Mouse (Mus musculus): Measurements from ENCODE around the gene Opcml. TPM values are rescaled to one million over a fixed set of nuclear protein-coding genes. Genes with fewer than 3 reads are reported as not detected.

The Opcml gene
- polyA plus RNA-seq, 1 experiment from 2014 or later = 6.0 TPM

GRCm38 (mm10) chr9:28650089-28650488 is 859.5 kb downstream of the Opcml start:
- WGBS = 52% methylated on average over 4 of the region's 4 CpGs
- H3K4me3 ChIP-seq (ENCODE audit: low read depth, low read length) = no peak overlapping the region

GRCm38 (mm10) chr9:28659996-28660395 is 869.4 kb downstream of the Opcml start:
- Histone ChIP-seq H3K4me3 (ENCODE audit: low read depth, low read length) (no peak overlapping the region), H3K9ac (ENCODE audit: low read depth, low read length) (no peak overlapping the region), H3K27ac (replicated peaks; ENCODE audit: low read depth, low read length) (no peak overlapping the region), H3K4me1 (ENCODE audit: control insufficient read depth, insufficient read depth, low read length) (no peaks in the 10 kb centered on the region), H3K4me2 (ENCODE audit: low read depth, low read length) (no peak overlapping the region), H3K36me3 (ENCODE audit: control insufficient read depth, insufficient read depth, low read length) (no peaks in the 10 kb centered on the region), H3K27me3 (replicated peaks; ENCODE audit: control insufficient read depth, insufficient read depth, low read length) (no peaks in the 10 kb centered on the region), H3K9me3 (ENCODE audit: control insufficient read depth, low read length) (no peaks in the 10 kb centered on the region)
- WGBS = 56% methylated on average over 2 of the region's 2 CpGs
- DNase-seq (ENCODE audit: low spot score) (no peak), ATAC-seq (ENCODE audit: low read depth) (no peak)

More at GRCm38 (mm10) chr9:28650089-28650488, 859.5 kb downstream of the Opcml start:
- Histone ChIP-seq H3K27ac (replicated peaks; ENCODE audit: low read depth, low read length) (no peak overlapping the region), H3K9me3 (ENCODE audit: control insufficient read depth, low read length) (no peaks in the 10 kb centered on the region), H3K36me3 (ENCODE audit: control insufficient read depth, insufficient read depth, low read length) (no peaks in the 10 kb centered on the region), H3K27me3 (replicated peaks; ENCODE audit: control insufficient read depth, insufficient read depth, low read length) (no peaks in the 10 kb centered on the region), H3K9ac (ENCODE audit: low read depth, low read length) (no peak overlapping the region), H3K4me1 (ENCODE audit: control insufficient read depth, insufficient read depth, low read length) (no peaks in the 10 kb centered on the region), H3K4me2 (ENCODE audit: low read depth, low read length) (no peak overlapping the region)
- DNase-seq (ENCODE audit: low spot score) (peak; percentile 17), ATAC-seq (ENCODE audit: low read depth) (no peak)

- no peaks in the 10 kb centered on the region for H3K27me3 ChIP-seq (replicated peaks; ENCODE audit: control insufficient read depth, insufficient read depth, low read length)
- H3K4me2 ChIP-seq (ENCODE audit: low read depth, low read length) = no peak overlapping the region
- H3K9me3 ChIP-seq (ENCODE audit: control insufficient read depth, low read length) = no peaks in the 10 kb centered on the region
- H3K27ac ChIP-seq (replicated peaks; ENCODE audit: low read depth, low read length) = no peak overlapping the region
- DNase-seq (ENCODE audit: low spot score) = no peak
- no peak for ATAC-seq (ENCODE audit: low read depth)
- no peak overlapping the region for H3K9ac ChIP-seq (ENCODE audit: low read depth, low read length)
- WGBS = 85% methylated on average over 3 of the region's 3 CpGs
- H3K4me1 ChIP-seq (ENCODE audit: control insufficient read depth, insufficient read depth, low read length) = no peaks in the 10 kb centered on the region
- no peak overlapping the region for H3K4me3 ChIP-seq (ENCODE audit: low read depth, low read length)
- H3K36me3 ChIP-seq (ENCODE audit: control insufficient read depth, insufficient read depth, low read length) = no peaks in the 10 kb centered on the region
Measured at GRCm38 (mm10) chr9:28662882-28663281, 872.3 kb downstream of the Opcml start.

- Histone ChIP-seq H3K27ac (replicated peaks; ENCODE audit: low read depth, low read length) (no peak overlapping the region), H3K36me3 (ENCODE audit: control insufficient read depth, insufficient read depth, low read length) (no peaks in the 10 kb centered on the region), H3K9ac (ENCODE audit: low read depth, low read length) (no peak overlapping the region), H3K4me2 (ENCODE audit: low read depth, low read length) (no peak overlapping the region), H3K9me3 (ENCODE audit: control insufficient read depth, low read length) (no peaks in the 10 kb centered on the region), H3K27me3 (replicated peaks; ENCODE audit: control insufficient read depth, insufficient read depth, low read length) (no peaks in the 10 kb centered on the region), H3K4me1 (ENCODE audit: control insufficient read depth, insufficient read depth, low read length) (no peaks in the 10 kb centered on the region), H3K4me3 (ENCODE audit: low read depth, low read length) (no peak overlapping the region)
- no peak for DNase-seq (ENCODE audit: low spot score)
- ATAC-seq (ENCODE audit: low read depth) = no peak
- WGBS = 78% methylated on average over 1 of the region's 1 CpGs
Measured at GRCm38 (mm10) chr9:28680309-28680708, 889.7 kb downstream of the Opcml start.

GRCm38 (mm10) chr9:28681252-28682037 is 890.9 kb downstream of the Opcml start:
- no peak overlapping the region for H3K4me3 ChIP-seq (ENCODE audit: low read depth, low read length)
- H3K27ac ChIP-seq (replicated peaks; ENCODE audit: low read depth, low read length) = no peak overlapping the region
- 72% methylated on average over 6 of the region's 6 CpGs for WGBS
- no peak overlapping the region for H3K9ac ChIP-seq (ENCODE audit: low read depth, low read length)
- no peaks in the 10 kb centered on the region for H3K9me3 ChIP-seq (ENCODE audit: control insufficient read depth, low read length)
- ATAC-seq (ENCODE audit: low read depth) = no peak
- H3K4me2 ChIP-seq (ENCODE audit: low read depth, low read length) = no peak overlapping the region
- H3K4me1 ChIP-seq (ENCODE audit: control insufficient read depth, insufficient read depth, low read length) = no peaks in the 10 kb centered on the region
- no peak for DNase-seq (ENCODE audit: low spot score)
- H3K36me3 ChIP-seq (ENCODE audit: control insufficient read depth, insufficient read depth, low read length) = no peaks in the 10 kb centered on the region
- no peaks in the 10 kb centered on the region for H3K27me3 ChIP-seq (replicated peaks; ENCODE audit: control insufficient read depth, insufficient read depth, low read length)

- H3K27ac ChIP-seq (replicated peaks; ENCODE audit: low read depth, low read length) = no peak overlapping the region
- WGBS = 70% methylated on average over 5 of the region's 5 CpGs
- H3K27me3 ChIP-seq (replicated peaks; ENCODE audit: control insufficient read depth, insufficient read depth, low read length) = no peaks in the 10 kb centered on the region
- H3K9me3 ChIP-seq (ENCODE audit: control insufficient read depth, low read length) = no peaks in the 10 kb centered on the region
- no peak overlapping the region for H3K4me2 ChIP-seq (ENCODE audit: low read depth, low read length)
- H3K4me1 ChIP-seq (ENCODE audit: control insufficient read depth, insufficient read depth, low read length) = no peaks in the 10 kb centered on the region
- H3K4me3 ChIP-seq (ENCODE audit: low read depth, low read length) = no peak overlapping the region
- no peaks in the 10 kb centered on the region for H3K36me3 ChIP-seq (ENCODE audit: control insufficient read depth, insufficient read depth, low read length)
- ATAC-seq (ENCODE audit: low read depth) (no peak), DNase-seq (ENCODE audit: low spot score) (no peak)
- no peak overlapping the region for H3K9ac ChIP-seq (ENCODE audit: low read depth, low read length)
Measured at GRCm38 (mm10) chr9:28683951-28684470, 893.4 kb downstream of the Opcml start.

GRCm38 (mm10) chr9:28686942-28687611 is 896.5 kb downstream of the Opcml start:
- DNase-seq (ENCODE audit: low spot score) (peak; percentile 45), ATAC-seq (ENCODE audit: low read depth) (peak; percentile 22; the same call in 1 of the 2 replicates)
- WGBS = 69% methylated on average over 7 of the region's 7 CpGs
- H3K9ac ChIP-seq (ENCODE audit: low read depth, low read length) = no peak overlapping the region
- H3K36me3 ChIP-seq (ENCODE audit: control insufficient read depth, insufficient read depth, low read length) = no peaks in the 10 kb centered on the region
- no peaks in the 10 kb centered on the region for H3K9me3 ChIP-seq (ENCODE audit: control insufficient read depth, low read length)
- no peaks in the 10 kb centered on the region for H3K27me3 ChIP-seq (replicated peaks; ENCODE audit: control insufficient read depth, insufficient read depth, low read length)
- no peak overlapping the region for H3K4me3 ChIP-seq (ENCODE audit: low read depth, low read length)
- H3K4me2 ChIP-seq (ENCODE audit: low read depth, low read length) = no peak overlapping the region
- H3K4me1 ChIP-seq (ENCODE audit: control insufficient read depth, insufficient read depth, low read length) = no peaks in the 10 kb centered on the region
- no peak overlapping the region for H3K27ac ChIP-seq (replicated peaks; ENCODE audit: low read depth, low read length)

GRCm38 (mm10) chr9:28690134-28690533 is 899.6 kb downstream of the Opcml start:
- no peak for DNase-seq (ENCODE audit: low spot score)
- no peak overlapping the region for H3K27ac ChIP-seq (replicated peaks; ENCODE audit: low read depth, low read length)
- H3K27me3 ChIP-seq (replicated peaks; ENCODE audit: control insufficient read depth, insufficient read depth, low read length) = no peaks in the 10 kb centered on the region
- no peaks in the 10 kb centered on the region for H3K9me3 ChIP-seq (ENCODE audit: control insufficient read depth, low read length)
- ATAC-seq (ENCODE audit: low read depth) = no peak
- H3K36me3 ChIP-seq (ENCODE audit: control insufficient read depth, insufficient read depth, low read length) = no peaks in the 10 kb centered on the region
- WGBS = 63% methylated on average over 2 of the region's 2 CpGs
- no peak overlapping the region for H3K4me2 ChIP-seq (ENCODE audit: low read depth, low read length)
- H3K9ac ChIP-seq (ENCODE audit: low read depth, low read length) = no peak overlapping the region
- no peaks in the 10 kb centered on the region for H3K4me1 ChIP-seq (ENCODE audit: control insufficient read depth, insufficient read depth, low read length)
- no peak overlapping the region for H3K4me3 ChIP-seq (ENCODE audit: low read depth, low read length)

Measured in embryonic facial prominence, embryonic 14.5 days (tissue).